Mouse (Mus musculus) G1E (cell line): ENCODE data around the gene Qrfp.

Experiments
- CTCF ChIP-seq: IDR thresholded peaks from 2 replicates; pipeline ENCODE4 v1.5.1; 2012; ENCODE audit warnings: low read depth, low read length, inconsistent platforms, mixed read lengths
- POLR2AphosphoS5 ChIP-seq: IDR thresholded peaks from 2 replicates; pipeline ENCODE4 v1.6.1; 2012; ENCODE audit warnings: low read depth, low read length, inconsistent platforms; ENCODE audit not compliant: insufficient replicate concordance

- TF ChIP-seq CTCF: no peak
- TF ChIP-seq POLR2AphosphoS5: no peak
These were observed 43.3 kb downstream of the Qrfp start for GRCm38 (mm10) chr2:31767104-31767503.
